Mouse (Mus musculus) thymus, adult 2 months (tissue): ENCODE measurements around the gene 1700006A11Rik. TPM values are rescaled to one million over a fixed set of nuclear protein-coding genes. Genes with fewer than 3 reads are reported as not detected.
"Not testable (repeated sequence)": the region's sequence is repeated elsewhere in the genome, so short reads cannot be mapped to it uniquely, and the experiment has no call there.

Experiments used
- DNase-seq: peaks from one replicate; pipeline ENCODE4 v3.0.0; 2021
- H3K27ac ChIP-seq: fragments of 200-500 bp; 2 replicates; pipeline ENCODE4 v1.5.1; 2012; ENCODE audit warnings: low read length, control low read depth; ENCODE audit not compliant: control insufficient read depth, insufficient read depth
- H3K27me3 ChIP-seq: fragments of 200-500 bp; 2 replicates; pipeline ENCODE4 v1.6.1; 2012; ENCODE audit warnings: mild to moderate bottlenecking, low read length, moderate library complexity, mixed read lengths; ENCODE audit not compliant: control insufficient read depth, insufficient read depth
- H3K36me3 ChIP-seq: fragments of 200-500 bp; 2 replicates; pipeline ENCODE4 v1.6.1; 2012; ENCODE audit warnings: mild to moderate bottlenecking, low read length, moderate library complexity; ENCODE audit not compliant: control insufficient read depth, insufficient read depth
- H3K4me1 ChIP-seq: fragments of 200-500 bp; replicated peaks from 2 replicates; pipeline ENCODE4 v1.6.1; 2012; ENCODE audit warnings: low read length; ENCODE audit not compliant: control insufficient read depth, insufficient read depth
- H3K4me3 ChIP-seq: fragments of 200-500 bp; 2 replicates; pipeline ENCODE4 v1.5.1; 2012; ENCODE audit warnings: mild to moderate bottlenecking, low read length, control low read depth, moderate library complexity; ENCODE audit not compliant: control insufficient read depth, insufficient read depth
- CTCF ChIP-seq: fragments of 200-500 bp; IDR thresholded peaks from 2 replicates; pipeline ENCODE4 v1.5.1; 2012; ENCODE audit warnings: mild to moderate bottlenecking, control low read depth, low read length, moderate library complexity, borderline replicate concordance; ENCODE audit not compliant: control insufficient read depth, poor library complexity, insufficient read depth; ENCODE audit errors: extremely low read depth
- POLR2A ChIP-seq: fragments of 200-500 bp; IDR thresholded peaks from 2 replicates; pipeline ENCODE4 v1.6.1; 2012; ENCODE audit warnings: mild to moderate bottlenecking, low read length, control low read depth, moderate library complexity; ENCODE audit not compliant: control insufficient read depth, poor library complexity, insufficient read depth; ENCODE audit errors: extremely low read depth
- WGBS: fragments of 180-500 bp; shearing (Covaris S2); methylation state at CpG from one replicate; pipeline ENCODE4 v1.1.7; 2018; 5-methylcytosine and 5-hydroxymethylcytosine counted together
- polyA plus RNA-seq: library from polyadenylated mRNA; depleted of rRNA; stranded (reverse); fragments of >200 nt; gene quantifications from 2 replicates; pipeline ENCODE4 v1.2.3, GENCODE M21; 2012; rRNA removed

The 1700006A11Rik gene
- not detected in 2 replicates for polyA plus RNA-seq

DNA sequence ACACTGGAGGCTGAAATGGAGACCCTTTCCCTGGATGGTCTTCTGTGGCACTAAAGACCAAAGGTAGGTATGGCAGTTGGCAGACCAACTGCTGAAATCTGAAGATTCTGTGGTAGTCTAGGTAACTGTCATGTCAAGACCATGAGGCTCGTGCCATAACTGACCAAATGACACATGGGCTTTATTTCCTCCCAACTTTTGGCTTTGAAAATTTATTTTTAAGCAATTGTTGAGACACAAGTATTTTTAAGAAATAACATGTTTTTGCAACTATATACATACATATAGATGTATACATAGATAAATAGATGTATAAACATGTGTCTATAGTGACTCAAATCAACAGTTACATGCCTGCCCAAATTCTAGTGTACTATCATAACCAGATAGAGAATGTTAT lies at the start of gene 1700006A11Rik:
TSS of gene 1700006A11Rik (minus strand) at position 101 of the 400 bp plus-strand sequence.
- no peak for TF ChIP-seq POLR2A
- TF ChIP-seq CTCF, result no peak
- Histone ChIP-seq H3K4me3 (no peak within 1 kb of the TSS), H3K36me3 (no peaks in the 10 kb centered on the region), H3K4me1 (no peaks in the 10 kb centered on the region), H3K27me3 (no peaks in the 10 kb centered on the region), H3K27ac (no peak within 1 kb of the TSS)
- DNase-seq, result no peak
- 88% methylated on average over 1 of the region's 1 CpGs for WGBS

DNA sequence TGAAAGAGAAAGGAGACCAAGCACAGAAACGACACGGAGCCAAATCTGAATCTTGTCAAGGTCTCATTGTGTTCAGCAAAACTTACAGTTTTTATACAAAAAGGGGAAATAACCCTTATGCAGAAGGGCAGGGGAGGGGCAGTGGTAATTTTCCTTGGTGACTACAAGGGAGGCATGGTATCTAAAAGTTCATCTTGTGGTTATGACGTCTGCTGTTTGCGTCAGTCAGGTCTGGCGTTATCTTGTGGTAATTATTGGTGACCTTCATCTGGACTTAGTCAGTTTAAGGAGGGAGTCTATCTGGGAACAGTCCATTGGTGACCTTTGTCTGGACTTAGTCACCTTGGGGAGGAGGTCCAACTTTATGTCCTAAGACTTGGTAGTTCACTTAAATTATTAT lies 48.5 kb upstream of the 1700006A11Rik start:
- 24% methylated on average over 5 of the region's 5 CpGs for WGBS
- not testable (repeated sequence) for H3K27me3 ChIP-seq, H3K27ac ChIP-seq, H3K36me3 ChIP-seq, H3K4me3 ChIP-seq, H3K4me1 ChIP-seq, DNase-seq

DNA sequence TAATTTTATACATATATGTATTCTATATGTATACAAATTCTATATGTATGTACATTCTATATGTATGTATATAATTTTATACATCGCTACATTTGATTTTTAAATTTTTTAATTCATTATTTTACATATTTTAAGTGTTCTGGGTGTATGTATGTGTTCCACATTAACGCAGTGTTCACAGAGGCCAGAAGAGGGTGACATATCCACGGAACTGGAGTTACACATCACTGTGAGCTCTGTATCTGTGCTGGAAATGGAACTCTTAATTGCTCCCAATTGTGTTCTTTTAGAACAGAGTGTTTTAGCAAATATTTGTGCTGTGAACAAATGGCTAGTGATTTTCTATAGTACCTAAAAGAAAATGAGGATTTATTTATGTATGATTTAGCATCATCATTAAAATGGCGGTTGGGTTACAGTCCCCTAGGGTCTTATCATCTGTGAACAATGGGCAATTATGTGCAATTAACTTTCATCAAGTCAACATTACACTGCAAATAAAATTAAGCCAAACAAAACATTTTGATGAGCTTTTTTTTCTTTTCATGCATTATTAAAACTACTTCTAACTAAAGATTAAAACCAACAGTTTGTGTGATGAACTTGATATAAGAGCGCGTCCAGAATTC lies 40.4 kb upstream of the 1700006A11Rik start:
- H3K27me3 ChIP-seq, result no peaks in the 10 kb centered on the region
- WGBS, result 89% methylated on average over 6 of the region's 6 CpGs
- H3K27ac ChIP-seq, result no peak overlapping the region
- TF ChIP-seq CTCF, result no peak
- TF ChIP-seq POLR2A, result no peak
- no peaks in the 10 kb centered on the region for H3K4me1 ChIP-seq
- DNase-seq, result no peak
- H3K36me3 ChIP-seq, result no peaks in the 10 kb centered on the region
- H3K4me3 ChIP-seq, result no peak overlapping the region

DNA sequence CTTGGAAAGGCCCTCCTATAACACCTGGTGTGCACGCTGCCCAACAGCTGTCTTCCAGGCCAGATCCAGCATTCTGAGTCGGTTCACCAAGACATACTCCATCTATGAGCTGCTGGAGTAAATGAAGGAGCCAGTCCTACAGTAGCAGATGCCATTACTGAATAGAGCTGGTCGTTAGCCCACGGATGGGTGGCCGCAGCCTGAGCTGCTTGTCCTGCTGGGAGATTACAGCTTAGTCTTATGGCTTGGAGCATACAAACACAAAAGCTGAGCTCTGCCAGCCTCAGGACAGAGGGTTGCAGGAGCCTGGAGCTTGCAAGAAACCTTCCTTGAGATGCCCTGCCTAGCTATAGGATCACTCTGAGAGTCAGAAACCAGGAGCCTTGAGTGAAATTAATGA lies 33.6 kb downstream of the 1700006A11Rik start:
- Histone ChIP-seq H3K4me1 (no peaks in the 10 kb centered on the region), H3K4me3 (no peak overlapping the region), H3K36me3 (no peaks in the 10 kb centered on the region), H3K27me3 (no peaks in the 10 kb centered on the region), H3K27ac (no peak overlapping the region)
- no peak for DNase-seq
- TF ChIP-seq POLR2A (no peak), CTCF (no peak)
- WGBS, result 79% methylated on average over 5 of the region's 5 CpGs

DNA sequence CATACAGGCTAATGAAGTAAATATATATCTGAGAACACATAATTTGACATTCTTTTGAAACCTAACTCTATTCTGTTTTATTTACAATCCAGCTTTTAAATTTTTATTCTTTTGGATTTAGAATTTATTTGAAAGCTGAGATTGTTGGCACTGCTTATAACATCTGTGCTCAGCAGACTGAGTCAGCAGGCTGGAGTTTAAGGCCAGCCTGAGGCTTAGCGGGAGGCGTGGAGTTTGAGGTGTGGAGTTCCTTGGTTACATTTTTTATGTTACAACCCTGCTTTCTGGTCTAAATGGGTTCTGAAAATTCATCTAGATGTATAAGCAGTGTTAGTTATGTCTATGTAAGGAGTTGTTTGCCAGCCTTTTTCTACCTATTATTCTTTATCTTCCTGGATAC lies 35.7 kb downstream of the 1700006A11Rik start:
- TF ChIP-seq CTCF (no peak), POLR2A (no peak)
- H3K4me1 ChIP-seq, result no peaks in the 10 kb centered on the region
- no peak overlapping the region for H3K27ac ChIP-seq
- DNase-seq, result no peak
- no peak overlapping the region for H3K4me3 ChIP-seq
- 91% methylated on average over 2 of the region's 2 CpGs for WGBS
- no peaks in the 10 kb centered on the region for H3K27me3 ChIP-seq
- H3K36me3 ChIP-seq, result no peaks in the 10 kb centered on the region

DNA sequence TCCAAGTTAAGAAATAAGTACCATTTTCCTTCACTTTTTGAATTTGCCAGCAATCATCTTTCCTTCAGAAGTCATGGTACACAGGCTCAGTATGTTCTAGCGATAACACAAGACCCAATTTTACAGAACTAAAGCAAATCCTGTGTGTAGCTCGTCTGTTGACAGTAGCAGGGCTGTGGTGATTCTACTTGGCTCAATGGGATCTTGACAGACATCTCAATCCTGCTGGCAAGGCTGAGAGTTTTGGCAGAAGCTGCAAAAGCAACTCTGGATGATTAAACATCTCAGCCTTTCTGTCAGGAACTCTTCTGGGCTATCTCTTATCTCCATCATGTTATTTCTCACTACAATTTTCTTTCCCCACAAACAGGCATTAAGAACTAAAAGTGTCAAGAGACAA lies 36.2 kb downstream of the 1700006A11Rik start:
- no peaks in the 10 kb centered on the region for H3K36me3 ChIP-seq
- no peaks in the 10 kb centered on the region for H3K4me1 ChIP-seq
- TF ChIP-seq POLR2A (no peak), CTCF (no peak)
- H3K27ac ChIP-seq, result no peak overlapping the region
- H3K27me3 ChIP-seq, result no peaks in the 10 kb centered on the region
- no peak for DNase-seq
- no peak overlapping the region for H3K4me3 ChIP-seq
- WGBS, result 74% methylated on average over 2 of the region's 2 CpGs

DNA sequence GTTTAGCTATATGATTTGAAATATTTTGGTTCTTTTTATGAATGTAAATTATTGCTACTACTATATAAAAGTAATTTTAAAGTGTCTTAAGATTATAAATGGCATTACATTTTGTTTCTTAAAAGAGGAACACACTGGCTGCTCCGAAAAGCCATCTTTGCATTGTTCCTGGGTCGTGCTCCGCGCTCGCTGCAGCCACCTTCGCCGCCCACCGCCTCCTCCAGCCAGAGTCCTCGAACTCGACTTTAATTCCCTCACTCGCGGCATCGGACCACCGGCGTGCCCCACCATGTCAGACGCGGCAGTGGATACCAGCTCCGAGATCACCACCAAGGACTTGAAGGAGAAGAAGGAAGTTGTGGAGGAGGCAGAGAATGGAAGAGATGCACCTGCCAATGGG lies 40.5 kb downstream of the 1700006A11Rik start:
- H3K27ac ChIP-seq, H3K36me3 ChIP-seq, H3K4me3 ChIP-seq, DNase-seq, H3K27me3 ChIP-seq, H3K4me1 ChIP-seq: not testable (repeated sequence)
- WGBS, result 91% methylated on average over 18 of the region's 18 CpGs
